Mouse (Mus musculus) urinary bladder, adult 2 months (tissue): ENCODE data around the gene Gli3. TPM values are rescaled to one million over a fixed set of nuclear protein-coding genes. Genes with fewer than 3 reads are reported as not detected.

Experiments used
- DNase-seq: peaks from one replicate; pipeline ENCODE4 v3.0.0; 2022; ENCODE audit warnings: low spot score
- polyA plus RNA-seq: library from polyadenylated mRNA; depleted of rRNA; stranded (reverse); fragments of >200 nt; gene quantifications from 2 replicates; pipeline ENCODE4 v1.2.3, GENCODE M21; 2012

Gene Gli3
- polyA plus RNA-seq, 1 experiment, result 5.1 TPM

DNA sequence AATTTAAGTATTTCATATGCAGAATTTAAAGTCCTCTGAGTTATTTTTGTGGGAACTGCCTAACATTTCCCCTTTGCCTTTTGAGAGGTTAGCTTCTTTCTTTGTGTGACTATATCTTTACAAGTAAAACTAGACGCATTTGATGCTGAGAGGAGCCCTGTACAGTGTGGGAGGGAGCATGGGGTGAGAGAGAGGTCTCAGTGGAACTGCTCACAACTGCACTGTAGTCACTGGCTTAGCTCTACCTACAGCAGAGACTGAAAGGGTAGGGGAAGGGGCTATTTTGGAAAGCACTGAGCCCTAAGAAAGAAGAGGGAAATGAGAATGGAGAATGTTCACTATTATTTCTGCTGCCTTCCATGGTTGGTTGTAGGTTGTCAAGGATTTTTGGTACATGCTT lies 25.0 kb downstream of the Gli3 start:
- DNase-seq, result no peak

DNA sequence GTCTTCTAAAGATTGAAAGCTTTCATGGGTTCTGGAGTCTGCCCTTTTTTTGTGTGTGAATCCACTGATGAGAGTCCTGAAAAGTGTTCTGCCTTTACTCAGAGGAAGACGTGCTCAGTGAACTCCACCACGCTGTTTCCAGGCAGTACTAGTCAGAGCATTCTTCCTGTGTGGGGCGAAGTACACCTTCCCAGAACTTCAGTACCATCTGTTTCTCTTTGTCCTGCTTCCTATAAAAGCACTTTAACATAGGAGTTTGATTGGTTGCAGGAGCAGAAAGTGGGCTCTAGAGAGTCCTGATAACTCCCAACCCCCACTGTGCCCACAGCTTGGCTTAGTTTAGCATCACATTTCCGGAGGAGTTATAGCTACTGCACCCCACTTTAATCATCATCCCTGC lies 32.8 kb downstream of the Gli3 start:
- DNase-seq, result no peak

DNA sequence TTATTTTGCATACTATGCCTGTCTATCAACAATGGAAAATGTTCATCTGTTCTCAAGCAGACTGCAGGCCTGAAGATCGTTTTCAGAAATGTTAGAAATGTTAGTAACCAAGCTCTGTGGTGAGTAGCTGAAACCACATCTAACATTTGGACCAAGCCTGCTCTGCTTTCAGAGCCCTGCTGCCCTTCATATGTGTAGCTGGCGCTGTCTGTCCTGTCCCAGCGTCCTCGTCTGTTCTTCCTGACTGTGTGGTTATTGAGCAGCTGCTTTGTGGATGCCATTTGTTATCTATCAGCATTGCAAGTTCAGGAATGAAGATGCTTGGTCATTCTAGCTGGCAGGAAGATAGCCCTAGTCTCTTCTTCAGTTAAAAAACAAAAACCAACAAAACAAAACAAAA lies 35.3 kb downstream of the Gli3 start:
- DNase-seq, result no peak

DNA sequence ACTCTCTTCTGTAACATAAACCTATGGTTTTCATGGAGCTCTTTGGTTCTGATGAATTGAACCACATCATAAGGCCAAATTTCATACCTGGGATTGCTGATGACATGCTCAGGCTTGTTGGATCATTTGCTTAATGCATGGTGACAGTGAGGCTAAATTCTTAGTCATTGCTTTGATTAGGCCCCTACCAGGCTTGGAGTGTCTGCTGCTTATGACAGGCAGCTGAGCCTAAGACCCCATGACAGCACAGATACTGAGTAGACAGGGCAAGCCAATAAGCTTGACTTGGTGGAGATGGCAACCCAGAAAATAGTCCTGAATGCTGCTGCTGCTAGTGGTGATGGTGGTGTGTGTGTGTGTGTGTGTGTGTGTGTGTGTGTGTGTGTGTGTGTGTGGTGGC lies 47.9 kb downstream of the Gli3 start:
- DNase-seq, result no peak

DNA sequence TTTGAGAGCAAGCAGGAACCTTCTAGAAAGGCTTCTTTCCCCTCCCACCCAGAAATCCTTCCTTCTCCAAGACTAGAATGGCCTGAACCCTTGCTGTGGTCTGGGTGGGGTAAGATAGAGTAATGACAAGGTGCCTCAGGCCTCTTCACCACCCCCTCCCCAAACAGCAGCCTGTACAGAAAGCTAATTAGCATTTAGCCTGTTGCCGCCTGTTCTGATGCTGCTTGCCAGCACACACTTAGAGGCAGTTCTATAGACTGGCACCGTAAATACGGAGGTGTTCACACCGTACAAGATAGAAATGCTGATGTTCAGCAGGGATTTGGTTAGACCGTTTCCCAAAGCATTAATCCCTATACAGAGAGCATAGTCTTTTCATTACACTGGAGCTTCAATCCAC lies 50.1 kb downstream of the Gli3 start:
- DNase-seq, result no peak

DNA sequence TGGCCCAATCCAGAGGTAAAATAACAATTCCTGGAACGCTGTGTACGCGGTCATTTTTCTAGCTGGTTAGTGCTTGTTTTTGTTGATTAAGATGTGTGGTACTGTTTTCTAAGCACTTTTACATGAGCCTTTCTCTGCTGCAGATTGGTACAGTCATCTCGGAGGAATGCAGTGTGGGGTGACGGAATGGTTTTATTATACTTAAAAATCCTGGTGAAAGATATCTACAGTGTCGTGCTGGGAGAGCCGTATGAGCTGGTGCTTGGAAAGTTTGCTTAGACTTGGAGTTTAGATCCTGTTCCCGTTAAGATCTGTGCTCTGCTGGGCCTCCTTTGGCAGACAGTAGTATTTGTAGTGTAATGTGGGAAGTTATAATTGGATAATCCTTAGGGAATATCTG lies 51.0 kb downstream of the Gli3 start:
- DNase-seq, result no peak

DNA sequence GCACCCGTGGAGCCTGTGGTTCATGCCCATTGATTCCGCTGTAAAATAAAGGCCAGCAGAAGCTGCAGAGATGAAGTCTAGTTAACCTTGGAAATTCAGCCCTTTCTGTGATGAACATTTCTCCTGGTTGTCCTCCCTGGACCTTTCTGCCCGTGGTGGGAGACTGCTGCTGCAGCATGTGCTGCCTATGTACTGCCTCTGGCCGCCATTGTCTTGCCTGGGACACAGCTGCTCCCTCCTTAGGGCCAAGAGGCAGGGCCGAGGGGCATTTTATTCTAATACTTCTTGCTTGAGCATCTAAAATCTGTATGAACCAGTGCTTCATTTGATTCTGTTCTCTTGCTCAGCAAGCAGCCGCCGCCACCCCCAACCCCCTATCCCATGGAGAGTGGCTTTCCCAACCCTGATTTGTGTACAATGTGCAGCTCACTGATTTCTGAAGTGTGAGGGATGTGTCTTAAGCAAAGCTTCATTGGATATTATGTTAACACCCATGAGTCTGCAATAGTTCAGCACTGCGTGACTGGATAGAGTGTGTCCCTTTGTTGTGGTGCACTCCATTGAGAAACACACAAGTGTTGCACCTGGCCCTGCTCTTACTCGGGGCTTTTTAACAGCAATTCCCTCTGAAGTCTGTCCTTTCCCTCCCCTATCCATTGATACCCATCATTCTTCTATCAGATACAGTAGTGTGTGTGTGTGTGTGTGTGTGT lies 54.2 kb downstream of the Gli3 start:
- no peak for DNase-seq

DNA sequence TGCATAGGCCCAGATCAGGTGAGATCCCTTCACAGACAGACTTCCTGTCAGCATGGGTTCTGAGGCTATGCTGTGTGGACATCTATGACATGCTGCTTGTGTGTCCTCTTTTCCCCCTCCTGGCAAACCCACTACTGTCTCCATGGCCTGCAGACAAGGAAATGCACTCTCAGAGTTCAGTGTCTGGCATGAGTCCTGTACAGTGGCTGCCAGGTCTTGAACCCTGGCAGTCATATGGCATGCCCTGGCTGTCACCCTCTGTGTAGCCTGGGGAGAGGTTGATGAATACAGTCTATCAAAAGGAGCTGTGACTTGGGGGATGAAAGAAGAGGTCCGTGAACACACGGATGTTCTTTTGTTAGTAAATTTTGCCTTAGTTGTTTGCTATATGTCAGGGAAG lies 57.3 kb downstream of the Gli3 start:
- DNase-seq, result no peak

DNA sequence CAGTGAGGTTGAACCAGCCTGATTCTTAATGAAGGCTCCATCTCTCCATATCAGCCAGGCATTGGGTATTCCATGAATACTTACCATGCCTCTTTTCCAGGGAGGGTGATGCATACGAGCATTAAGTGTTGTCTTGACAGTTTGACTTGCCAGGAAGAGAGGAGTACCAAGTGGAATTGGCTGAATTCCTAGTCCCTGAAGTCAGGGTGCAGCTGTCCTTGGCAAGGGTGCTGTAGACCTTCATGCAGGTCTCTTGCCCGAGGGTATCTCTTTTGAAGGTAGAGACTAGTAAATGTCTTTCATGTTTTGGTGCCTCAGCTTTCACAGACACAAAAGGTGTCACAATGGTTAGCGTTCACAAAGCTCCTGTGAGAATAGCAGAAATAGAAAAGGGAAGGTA lies 59.1 kb downstream of the Gli3 start:
- no peak for DNase-seq

DNA sequence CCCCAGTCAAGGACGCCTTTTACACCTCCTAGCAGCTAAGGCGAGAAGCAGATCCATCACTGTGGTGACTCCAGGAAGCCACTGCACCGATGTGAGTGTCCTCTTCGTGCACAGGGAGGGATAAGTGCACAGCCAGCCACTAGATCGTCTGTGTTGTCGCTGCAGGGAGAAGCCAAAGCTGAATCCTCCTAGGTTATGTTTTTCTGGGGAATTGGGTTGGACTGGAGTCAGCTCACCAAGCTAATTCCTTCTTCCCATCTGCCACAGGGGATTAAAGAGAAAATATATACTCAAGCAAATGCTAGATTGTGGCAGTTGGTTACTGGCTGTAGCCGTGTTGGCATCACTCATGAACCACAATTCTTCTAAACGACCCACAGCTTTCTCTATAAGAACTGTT lies 61.2 kb downstream of the Gli3 start:
- DNase-seq, result no peak

DNA sequence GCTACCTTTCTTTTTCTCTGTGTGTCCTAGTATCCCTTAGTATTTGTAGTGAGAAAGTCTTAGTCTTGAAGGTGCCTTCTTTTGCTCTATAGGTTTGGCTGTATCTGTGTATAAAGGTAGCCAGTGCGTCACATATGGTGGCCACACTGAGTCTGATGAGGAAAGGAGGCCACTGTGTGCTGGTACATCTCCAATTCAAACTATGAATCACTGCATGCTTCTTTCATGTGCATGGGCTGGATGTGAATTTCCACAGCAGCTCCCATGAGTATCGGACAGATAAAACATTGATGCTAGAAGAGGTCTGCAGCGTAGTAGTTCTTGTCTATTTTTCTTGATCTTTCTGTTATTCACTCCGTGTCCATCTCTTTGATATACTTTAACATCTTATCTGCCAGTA lies 63.7 kb downstream of the Gli3 start:
- no peak for DNase-seq

DNA sequence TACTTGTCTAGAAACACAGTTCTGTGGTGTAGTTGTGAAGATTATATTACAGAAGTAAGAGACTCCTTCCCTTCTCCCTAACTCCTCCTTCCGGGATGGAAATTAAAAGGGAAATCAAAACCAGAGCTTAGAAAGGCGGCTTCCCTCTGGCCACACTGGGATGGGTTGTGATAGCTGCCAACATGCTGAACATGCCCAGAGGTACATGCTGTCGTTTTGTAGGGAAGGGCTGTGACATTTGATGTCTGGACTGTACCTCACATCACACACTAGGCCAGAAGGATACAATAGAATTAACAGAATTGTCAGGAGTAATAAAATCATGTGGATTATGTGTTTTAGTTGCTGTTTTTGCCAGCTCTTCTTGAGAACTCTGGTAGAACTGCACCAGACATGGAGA lies 68.5 kb downstream of the Gli3 start:
- DNase-seq, result no peak

DNA sequence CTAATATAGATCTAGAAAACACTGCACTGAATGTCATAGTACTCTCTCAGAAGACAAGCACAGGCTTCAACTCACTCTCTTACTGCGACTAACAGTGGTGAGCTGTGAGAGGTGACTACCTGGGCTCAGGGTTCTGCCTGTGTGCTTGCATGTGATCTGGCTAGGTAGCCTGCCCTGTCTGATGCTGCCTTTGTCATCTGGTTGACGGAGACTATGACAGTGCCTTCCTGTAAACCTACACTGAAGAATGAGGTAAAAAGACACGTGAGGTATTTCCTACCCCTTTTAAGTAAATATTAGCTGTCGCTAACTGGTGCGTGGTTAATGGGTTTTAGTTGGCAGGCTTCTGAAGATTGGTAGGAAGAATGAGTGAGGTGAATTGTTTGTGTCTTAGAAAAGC lies 74.2 kb downstream of the Gli3 start:
- no peak for DNase-seq

DNA sequence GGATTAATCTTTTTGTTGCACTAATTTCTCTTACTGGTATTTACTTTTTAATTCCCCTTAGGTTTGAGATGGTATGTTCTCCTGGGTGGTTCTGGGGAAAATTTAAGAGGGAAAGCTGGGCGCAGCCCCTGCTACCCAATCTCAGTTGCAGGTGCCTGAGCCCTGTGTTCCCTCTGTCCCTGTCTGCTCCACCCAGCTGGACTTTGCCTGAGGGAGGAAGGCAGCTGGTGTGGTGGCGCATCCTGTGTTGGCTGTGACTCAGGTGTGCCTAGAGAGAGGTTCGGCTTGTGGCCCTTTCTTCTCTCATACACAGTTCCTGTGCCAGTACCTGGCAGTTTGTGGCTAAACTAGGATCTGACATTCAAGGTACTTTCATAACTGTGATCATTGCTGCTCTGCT lies 74.6 kb downstream of the Gli3 start:
- DNase-seq, result no peak

DNA sequence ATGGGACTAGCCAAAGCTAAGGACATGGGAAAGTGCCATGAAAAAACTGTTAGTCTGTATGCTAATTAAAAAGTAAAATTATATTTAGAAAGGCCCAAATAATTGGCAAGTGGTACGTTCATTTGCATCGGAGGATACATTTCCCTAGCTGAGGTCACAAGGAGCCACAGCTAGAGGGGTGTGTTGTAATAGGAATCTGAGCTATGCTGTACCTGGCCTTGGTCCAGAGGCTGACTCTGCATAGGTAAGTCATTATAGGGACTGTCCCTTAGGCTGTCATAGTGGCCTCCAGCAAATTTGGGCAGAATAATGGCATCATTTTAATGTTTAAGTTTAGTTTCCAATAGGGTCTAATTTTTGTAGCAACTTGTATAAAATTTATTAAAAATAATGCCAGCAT lies 75.4 kb downstream of the Gli3 start:
- no peak for DNase-seq

DNA sequence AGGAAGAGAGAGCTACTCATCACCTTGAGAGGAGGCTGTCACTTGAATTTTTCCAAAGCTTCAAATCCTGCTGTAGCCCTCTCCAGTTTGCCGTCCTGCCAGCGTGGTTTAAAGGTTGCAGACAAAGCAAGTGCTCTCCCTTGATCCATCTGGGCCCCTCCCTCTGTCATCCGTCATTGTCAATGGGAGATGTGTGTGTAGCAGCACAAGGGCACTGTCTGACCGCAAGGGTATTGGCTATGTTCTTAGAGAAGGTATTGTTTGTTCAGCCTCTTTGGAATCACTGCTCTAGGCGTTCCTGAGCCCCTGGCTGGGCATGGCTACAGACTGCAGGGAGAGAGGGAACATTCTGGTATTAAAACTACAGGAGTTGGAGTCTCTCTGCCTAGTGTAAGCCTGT lies 79.0 kb downstream of the Gli3 start:
- no peak for DNase-seq

DNA sequence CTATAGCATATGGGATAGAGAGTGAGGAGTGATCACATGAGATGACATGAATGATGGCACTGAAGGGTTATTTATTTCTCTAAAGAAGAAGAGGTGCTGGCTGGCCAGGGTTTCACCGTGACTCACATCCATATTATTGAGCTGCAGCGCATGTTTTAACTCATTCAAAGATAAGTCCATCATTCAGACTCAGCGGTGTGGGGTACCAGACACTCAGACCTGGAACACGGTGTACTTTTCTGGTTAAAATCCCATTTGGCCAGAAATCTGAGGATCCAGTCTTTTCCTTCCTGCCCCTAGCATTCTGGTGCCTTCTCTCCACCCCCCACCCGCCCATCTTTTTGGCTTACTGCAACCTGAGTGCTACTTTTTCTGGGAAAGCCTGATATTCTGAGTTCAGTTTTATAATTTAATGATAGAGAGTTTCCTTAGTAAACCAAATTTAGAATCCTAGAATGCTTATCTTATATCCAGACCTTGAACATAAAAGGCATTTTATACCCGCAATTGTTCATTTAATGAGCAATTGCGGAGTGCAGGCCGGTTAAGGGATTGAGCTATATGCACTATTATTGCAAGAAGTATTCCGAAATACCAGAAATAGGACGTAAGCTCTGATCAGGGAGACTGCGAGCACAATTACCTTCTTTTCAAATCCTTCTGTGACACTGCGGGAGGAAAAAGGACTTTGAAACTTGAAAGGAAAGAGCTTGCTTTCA lies 80.3 kb downstream of the Gli3 start:
- no peak for DNase-seq

DNA sequence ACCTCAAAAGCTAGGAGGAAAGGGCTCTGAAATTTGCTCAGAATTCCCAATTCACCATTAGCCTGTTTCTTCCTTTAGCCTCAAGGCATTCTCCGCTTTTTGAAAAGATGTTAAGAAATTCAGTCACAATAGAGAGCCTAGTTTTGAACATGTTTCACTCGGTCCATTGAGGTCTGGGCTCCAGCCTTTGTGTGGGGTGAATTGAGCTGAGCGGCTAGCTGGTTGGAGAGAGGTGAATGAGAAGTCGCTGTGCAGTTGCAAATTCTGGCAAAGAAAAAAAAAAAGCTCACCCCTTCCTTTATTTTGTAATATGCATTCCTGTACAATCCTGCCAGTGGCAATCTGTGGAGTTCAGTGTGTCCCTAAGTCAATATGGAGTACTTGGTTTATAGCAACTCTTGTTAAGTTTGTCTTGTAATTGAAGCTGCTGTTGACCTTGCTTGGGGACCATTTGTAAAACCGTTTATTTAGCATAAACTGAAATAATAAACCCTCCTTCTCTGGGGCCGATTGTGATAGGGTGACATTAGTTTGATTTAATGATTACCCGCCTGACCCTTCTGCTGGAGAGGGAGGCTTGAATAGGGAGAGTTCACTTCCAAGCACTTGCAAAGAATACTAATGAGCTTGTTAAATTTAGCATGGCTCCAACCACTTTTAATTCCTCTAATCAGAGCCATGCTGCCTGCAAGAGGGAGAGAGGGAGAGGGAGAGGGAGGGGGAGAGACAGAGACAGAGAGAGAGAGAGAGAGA lies 81.0 kb downstream of the Gli3 start:
- no peak for DNase-seq

DNA sequence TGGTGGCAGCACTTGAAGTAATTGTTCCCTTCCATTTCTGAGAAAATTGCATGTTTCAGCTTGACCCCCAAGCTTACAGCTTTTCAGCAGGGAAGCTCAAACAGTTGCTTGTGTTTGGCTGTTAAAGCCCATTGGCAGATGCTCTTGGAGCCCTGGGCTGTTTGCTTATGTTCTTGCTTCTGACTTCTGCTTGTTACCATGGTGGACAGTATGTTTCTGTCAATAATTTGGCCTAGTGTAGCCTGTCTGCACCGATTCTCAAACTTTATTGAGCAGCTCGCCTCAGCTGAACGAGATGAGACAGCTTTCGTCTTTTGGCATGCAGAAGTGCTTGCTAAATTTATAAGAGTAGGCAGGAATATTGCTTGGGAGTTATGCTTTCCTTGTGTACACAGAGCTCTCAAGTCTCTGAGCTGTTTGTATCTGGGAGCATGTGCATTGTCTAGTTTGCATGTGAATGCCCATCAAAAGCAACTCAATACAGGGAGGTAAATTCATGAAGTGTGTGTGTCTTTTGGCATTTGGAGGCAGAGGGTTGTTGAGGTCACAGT lies 82.4 kb downstream of the Gli3 start:
- DNase-seq, result no peak

DNA sequence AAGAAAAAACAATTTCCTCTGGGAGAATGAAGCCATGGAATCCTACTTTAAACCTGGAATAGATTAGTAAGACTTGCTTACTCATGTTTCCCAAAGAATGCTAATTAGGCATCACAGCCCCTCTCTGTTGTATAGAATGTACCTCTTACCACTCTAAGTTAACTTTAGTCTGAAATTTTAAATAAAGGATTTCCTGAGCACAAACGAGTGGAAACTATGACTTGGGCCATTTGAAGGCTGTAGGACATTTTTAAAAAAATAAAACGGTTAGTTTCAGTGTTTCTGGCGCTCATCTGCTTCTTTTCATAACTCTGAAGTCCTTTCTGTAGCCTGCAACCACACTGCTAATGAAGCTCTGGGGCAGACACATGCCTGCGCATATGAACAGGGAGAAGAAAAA lies 83.2 kb downstream of the Gli3 start:
- DNase-seq, result no peak

DNA sequence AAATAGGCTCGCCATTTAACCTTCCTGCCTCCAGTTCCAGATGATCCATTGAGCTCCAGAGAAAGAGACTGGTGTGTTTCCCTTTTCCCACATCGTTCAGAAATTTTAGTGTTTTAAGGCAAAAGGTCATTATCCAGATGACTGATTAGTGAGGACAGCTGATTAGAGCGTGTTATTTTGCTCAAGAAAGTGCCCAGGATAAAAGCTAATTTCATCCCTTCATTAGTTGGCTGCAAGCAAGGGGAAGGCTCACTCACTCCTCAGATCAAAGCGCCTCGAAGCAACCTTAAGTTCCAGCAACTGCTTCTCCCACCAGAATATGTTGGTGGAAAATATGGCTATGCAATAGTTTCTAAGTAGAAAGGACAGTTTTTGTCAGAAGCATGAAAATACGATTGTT lies 86.4 kb downstream of the Gli3 start:
- DNase-seq, result no peak

DNA sequence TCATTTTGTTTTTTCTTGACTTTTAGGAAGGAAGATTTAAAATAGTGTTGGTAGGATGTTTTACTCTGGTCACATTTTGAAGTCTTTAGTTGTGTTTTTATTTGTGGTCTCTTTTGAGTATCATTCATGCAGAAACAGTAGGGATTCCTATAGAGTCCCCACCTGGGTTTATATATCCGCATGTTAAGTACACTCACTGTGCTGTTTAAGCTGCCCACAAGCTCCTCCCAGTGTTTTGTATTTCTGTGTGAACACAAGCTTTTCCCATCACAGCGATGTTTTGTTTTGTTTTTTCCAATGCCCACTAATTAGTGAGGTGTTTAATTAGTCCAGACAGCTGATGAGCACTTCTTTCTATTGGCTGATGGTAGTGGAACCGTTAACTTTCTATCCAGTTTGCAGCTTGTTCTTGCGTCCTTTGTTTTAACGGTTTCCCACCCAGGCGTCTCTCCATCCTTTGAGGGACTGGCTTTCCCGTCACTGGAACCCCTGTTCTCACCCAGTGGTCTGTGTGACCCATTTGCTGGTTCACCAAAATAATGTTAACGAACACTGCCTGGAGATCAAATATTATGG lies 87.1 kb downstream of the Gli3 start:
- no peak for DNase-seq
